Mouse (Mus musculus) embryonic facial prominence, embryonic 13.5 days (tissue): Measurements from ENCODE around the gene Ptgdr. TPM values are rescaled to one million over a fixed set of nuclear protein-coding genes. Genes with fewer than 3 reads are reported as not detected.
"Not testable (repeated sequence)": the region's sequence is repeated elsewhere in the genome, so short reads cannot be mapped to it uniquely, and the experiment has no call there.

Source experiments
- ATAC-seq: fragments of 200-750 bp; cut with Nextera tagmentation; 2 replicates; pipeline ENCODE4 v1.8.0; 2017; ENCODE audit warnings: low read depth; ENCODE audit not compliant: insufficient number of reproducible peaks, insufficient read depth, low FRiP score, low TSS enrichment
- H3K27ac ChIP-seq: fragments of 300-500 bp; sonication (generic); 2 replicates; pipeline ENCODE4 v1.5.1; 2015; ENCODE audit warnings: moderate library complexity, mild to moderate bottlenecking, inconsistent platforms
- H3K27me3 ChIP-seq: fragments of 300-500 bp; sonication (generic); 2 replicates; pipeline ENCODE4 v1.6.1; 2015; ENCODE audit warnings: mild to moderate bottlenecking, inconsistent platforms
- H3K36me3 ChIP-seq: fragments of 300-500 bp; sonication (generic); 2 replicates; pipeline ENCODE4 v1.6.1; 2015; ENCODE audit warnings: mild to moderate bottlenecking, inconsistent platforms
- H3K4me1 ChIP-seq: fragments of 300-500 bp; sonication (generic); 2 replicates; pipeline ENCODE4 v1.6.1; 2015; ENCODE audit warnings: inconsistent platforms
- H3K4me2 ChIP-seq: fragments of 300-500 bp; sonication (generic); 2 replicates; pipeline ENCODE4 v1.6.1; 2015; ENCODE audit warnings: moderate library complexity, mild to moderate bottlenecking, inconsistent platforms
- H3K4me3 ChIP-seq: fragments of 300-500 bp; sonication (generic); 2 replicates; pipeline ENCODE4 v1.5.1; 2015; ENCODE audit warnings: mild to moderate bottlenecking, inconsistent platforms
- H3K9ac ChIP-seq: fragments of 300-500 bp; sonication (generic); 2 replicates; pipeline ENCODE4 v1.6.1; 2015; ENCODE audit warnings: mild to moderate bottlenecking, inconsistent platforms
- H3K9me3 ChIP-seq: fragments of 300-500 bp; sonication (generic); 2 replicates; pipeline ENCODE4 v1.6.1; 2016; ENCODE audit warnings: inconsistent platforms
- WGBS: fragments of 180-500 bp; shearing (Covaris S2); methylation state at CpG from one replicate; pipeline ENCODE4 v1.1.7; 2015; ENCODE audit warnings: mixed read lengths; 5-methylcytosine and 5-hydroxymethylcytosine counted together
- polyA plus RNA-seq: library from polyadenylated mRNA; unstranded; fragments of >200 nt; fragmentation: Nextera tagmentation; extraction: Ambion mirVana; gene quantifications from 2 replicates; pipeline ENCODE4 v1.2.1, GENCODE M21; 2015

The Ptgdr gene
- polyA plus RNA-seq, result 0.37 and 0.61 TPM in 2 replicates

GRCm38 (mm10) chr14:44858868-44859613 lies at the start of gene Ptgdr:
Gene Ptgdr, minus strand, starts transcription at chr14:44859375.
- Histone ChIP-seq H3K4me2 (peak within 1 kb of the TSS; percentile 66), H3K27me3 (peaks cover 31% of the 10 kb centered on the region), H3K4me3 (peak within 1 kb of the TSS; percentile 38), H3K36me3 (no peaks in the 10 kb centered on the region), H3K4me1 (peaks cover 24% of the 10 kb centered on the region), H3K9ac (peak within 1 kb of the TSS; percentile 61), H3K27ac (no peak within 1 kb of the TSS), H3K9me3 (no peaks in the 10 kb centered on the region)
- no peak for ATAC-seq
- whole genome bisulfite sequencing, result 1% methylated on average over 32 of the region's 32 CpGs

- H3K4me2 ChIP-seq, result no peak overlapping the region
- H3K27me3 ChIP-seq, result no peaks in the 10 kb centered on the region
- no peak for ATAC-seq
- no peak overlapping the region for H3K27ac ChIP-seq
- H3K4me3 ChIP-seq, result no peak overlapping the region
- no peaks in the 10 kb centered on the region for H3K4me1 ChIP-seq
- no peaks in the 10 kb centered on the region for H3K36me3 ChIP-seq
- H3K9me3 ChIP-seq, result no peaks in the 10 kb centered on the region
- 86% methylated on average over 5 of the region's 5 CpGs for WGBS
- no peak overlapping the region for H3K9ac ChIP-seq
Measured at GRCm38 (mm10) chr14:44907774-44908173, 48.6 kb upstream of the Ptgdr start.

GRCm38 (mm10) chr14:44904199-44904598 lies 45.0 kb upstream of the Ptgdr start:
- no peaks in the 10 kb centered on the region for H3K9me3 ChIP-seq
- 84% methylated on average over 4 of the region's 4 CpGs for WGBS
- H3K4me1 ChIP-seq, result no peaks in the 10 kb centered on the region
- H3K27me3 ChIP-seq, result no peaks in the 10 kb centered on the region
- H3K4me3 ChIP-seq, result no peak overlapping the region
- H3K36me3 ChIP-seq, result no peaks in the 10 kb centered on the region
- no peak overlapping the region for H3K27ac ChIP-seq
- no peak overlapping the region for H3K9ac ChIP-seq
- no peak overlapping the region for H3K4me2 ChIP-seq
- no peak for ATAC-seq

GRCm38 (mm10) chr14:44901735-44902134 lies 42.6 kb upstream of the Ptgdr start:
- H3K4me1 ChIP-seq, H3K4me2 ChIP-seq, ATAC-seq, H3K9ac ChIP-seq, H3K27ac ChIP-seq, H3K9me3 ChIP-seq, H3K4me3 ChIP-seq, H3K36me3 ChIP-seq, H3K27me3 ChIP-seq: not testable (repeated sequence)

GRCm38 (mm10) chr14:44891387-44892132 lies 32.4 kb upstream of the Ptgdr start:
- 81% methylated on average over 7 of the region's 7 CpGs for WGBS
- no peaks in the 10 kb centered on the region for H3K4me1 ChIP-seq
- H3K9me3 ChIP-seq, result no peaks in the 10 kb centered on the region
- no peak for ATAC-seq
- H3K9ac ChIP-seq, result no peak overlapping the region
- no peak overlapping the region for H3K4me3 ChIP-seq
- H3K36me3 ChIP-seq, result no peaks in the 10 kb centered on the region
- H3K4me2 ChIP-seq, result no peak overlapping the region
- H3K27ac ChIP-seq, result no peak overlapping the region
- no peaks in the 10 kb centered on the region for H3K27me3 ChIP-seq

GRCm38 (mm10) chr14:44869686-44870085 lies 10.5 kb upstream of the Ptgdr start:
- Histone ChIP-seq H3K4me2 (no peak overlapping the region), H3K27me3 (no peaks in the 10 kb centered on the region), H3K36me3 (no peaks in the 10 kb centered on the region), H3K9me3 (no peaks in the 10 kb centered on the region), H3K27ac (no peak overlapping the region), H3K9ac (no peak overlapping the region), H3K4me3 (no peak overlapping the region), H3K4me1 (peaks cover 4% of the 10 kb centered on the region; the same call in 1 of the 2 replicates)
- no peak for ATAC-seq
- WGBS, result 67% methylated on average over 6 of the region's 6 CpGs

- Histone ChIP-seq H3K27me3 (no peaks in the 10 kb centered on the region), H3K4me2 (no peak overlapping the region), H3K4me1 (peaks cover 17% of the 10 kb centered on the region), H3K4me3 (no peak overlapping the region), H3K9ac (no peak overlapping the region), H3K36me3 (no peaks in the 10 kb centered on the region), H3K27ac (no peak overlapping the region), H3K9me3 (no peaks in the 10 kb centered on the region)
- 85% methylated on average over 8 of the region's 8 CpGs for WGBS
- ATAC-seq, result no peak
Measured at GRCm38 (mm10) chr14:44865661-44866060, 6.5 kb upstream of the Ptgdr start.

GRCm38 (mm10) chr14:44863086-44863485 lies 3.9 kb upstream of the Ptgdr start:
- H3K4me1 ChIP-seq, result peaks cover 25% of the 10 kb centered on the region
- H3K27ac ChIP-seq, result peak overlapping the region; percentile 36; the same call in 1 of the 2 replicates
- no peak overlapping the region for H3K9ac ChIP-seq
- 6% methylated on average over 4 of the region's 4 CpGs for WGBS
- H3K9me3 ChIP-seq, result no peaks in the 10 kb centered on the region
- peak overlapping the region; percentile 9; the same call in 1 of the 2 replicates for H3K4me2 ChIP-seq
- no peak overlapping the region for H3K4me3 ChIP-seq
- no peak for ATAC-seq
- peaks cover 23% of the 10 kb centered on the region for H3K27me3 ChIP-seq
- H3K36me3 ChIP-seq, result no peaks in the 10 kb centered on the region

GRCm38 (mm10) chr14:44861161-44861560 lies 2.0 kb upstream of the Ptgdr start:
- Histone ChIP-seq H3K36me3 (no peaks in the 10 kb centered on the region), H3K4me1 (peaks cover 25% of the 10 kb centered on the region), H3K4me3 (no peak overlapping the region), H3K9me3 (no peaks in the 10 kb centered on the region), H3K4me2 (no peak overlapping the region), H3K27me3 (peaks cover 31% of the 10 kb centered on the region), H3K27ac (no peak overlapping the region), H3K9ac (no peak overlapping the region)
- 41% methylated on average over 3 of the region's 3 CpGs for WGBS
- no peak for ATAC-seq

- Histone ChIP-seq H3K27me3 (peaks cover 31% of the 10 kb centered on the region), H3K9ac (no peak overlapping the region), H3K4me3 (peak overlapping the region; percentile 38), H3K27ac (no peak overlapping the region), H3K9me3 (no peaks in the 10 kb centered on the region), H3K4me2 (peak overlapping the region; percentile 66), H3K4me1 (peaks cover 19% of the 10 kb centered on the region), H3K36me3 (no peaks in the 10 kb centered on the region)
- ATAC-seq, result no peak
- 9% methylated on average over 12 of the region's 12 CpGs for WGBS
Measured at GRCm38 (mm10) chr14:44858372-44858771, 803 bp downstream of the Ptgdr start.

- 7% methylated on average over 3 of the region's 3 CpGs for WGBS
- H3K9me3 ChIP-seq, result not testable (repeated sequence)
Measured at GRCm38 (mm10) chr14:44850637-44851036, 8.5 kb downstream of the Ptgdr start.

GRCm38 (mm10) chr14:44847740-44848139 lies 11.4 kb downstream of the Ptgdr start:
- H3K27ac ChIP-seq, result no peak overlapping the region
- WGBS, result 83% methylated on average over 2 of the region's 2 CpGs
- no peaks in the 10 kb centered on the region for H3K9me3 ChIP-seq
- no peak overlapping the region for H3K9ac ChIP-seq
- H3K4me2 ChIP-seq, result no peak overlapping the region
- H3K4me1 ChIP-seq, result peaks cover 5% of the 10 kb centered on the region; the same call in 1 of the 2 replicates
- no peaks in the 10 kb centered on the region for H3K36me3 ChIP-seq
- H3K4me3 ChIP-seq, result no peak overlapping the region
- H3K27me3 ChIP-seq, result no peaks in the 10 kb centered on the region
- no peak for ATAC-seq

More at GRCm38 (mm10) chr14:44850637-44851036, 8.5 kb downstream of the Ptgdr start:
- H3K27ac ChIP-seq, H3K9ac ChIP-seq, H3K4me3 ChIP-seq, H3K36me3 ChIP-seq, H3K4me1 ChIP-seq, H3K4me2 ChIP-seq, H3K27me3 ChIP-seq: not testable (repeated sequence)
- ATAC-seq, result 0 out of 2 replicates have a peak, but pooled peaks have one; percentile 56
